Mouse (Mus musculus): ENCODE results near the gene Tnip3.
A peak's percentile ranks its signal among the peaks of the same experiment; 100 is the strongest.

Tnip3 gene

GRCm38 (mm10) chr6:65525192-65525591, at the start of gene Tnip3:
Gene Tnip3, plus strand, starts transcription at chr6:65525313.
- DNase-seq: no peak

- DNase-seq: no peak
Observed at GRCm38 (mm10) chr6:65498786-65499185, 26.3 kb upstream of the Tnip3 start.

- DNase-seq: peak; percentile 76
Observed at GRCm38 (mm10) chr6:65510051-65510669, 15.0 kb upstream of the Tnip3 start.

GRCm38 (mm10) chr6:65513813-65514212, 11.3 kb upstream of the Tnip3 start:
- DNase-seq: no peak

- no peak for DNase-seq
Observed at GRCm38 (mm10) chr6:65516759-65517158, 8.4 kb upstream of the Tnip3 start.

GRCm38 (mm10) chr6:65520821-65521220, 4.3 kb upstream of the Tnip3 start:
- DNase-seq: no peak

- DNase-seq: no peak
Observed at GRCm38 (mm10) chr6:65527892-65528291, 2.8 kb downstream of the Tnip3 start.

GRCm38 (mm10) chr6:65531232-65531848, 6.2 kb downstream of the Tnip3 start:
- no peak for DNase-seq

- no peak for DNase-seq
Observed at GRCm38 (mm10) chr6:65533687-65534086, 8.6 kb downstream of the Tnip3 start.

- no peak for DNase-seq
Observed at GRCm38 (mm10) chr6:65537327-65537884, 12.3 kb downstream of the Tnip3 start.

- DNase-seq: no peak
Observed at GRCm38 (mm10) chr6:65538022-65538652, 13.0 kb downstream of the Tnip3 start.

GRCm38 (mm10) chr6:65538921-65539320, 13.8 kb downstream of the Tnip3 start:
- no peak for DNase-seq

- no peak for DNase-seq
Observed at GRCm38 (mm10) chr6:65540138-65540537, 15.0 kb downstream of the Tnip3 start.

- DNase-seq: no peak
Observed at GRCm38 (mm10) chr6:65541094-65541493, 16.0 kb downstream of the Tnip3 start.

- DNase-seq: no peak
Observed at GRCm38 (mm10) chr6:65542391-65542790, 17.3 kb downstream of the Tnip3 start.

- DNase-seq: no peak
Observed at GRCm38 (mm10) chr6:65542913-65543312, 17.8 kb downstream of the Tnip3 start.

- no peak for DNase-seq
Observed at GRCm38 (mm10) chr6:65563887-65564656, 39.0 kb downstream of the Tnip3 start.

GRCm38 (mm10) chr6:65564657-65565039, 39.5 kb downstream of the Tnip3 start:
- DNase-seq: no peak

GRCm38 (mm10) chr6:65569741-65570140, 44.6 kb downstream of the Tnip3 start:
- peak; percentile 72 for DNase-seq

- DNase-seq: no peak
Observed at GRCm38 (mm10) chr6:65578151-65578973, 53.2 kb downstream of the Tnip3 start.

GRCm38 (mm10) chr6:65583029-65583428, 57.9 kb downstream of the Tnip3 start:
- DNase-seq: no peak

- no peak for DNase-seq
Observed at GRCm38 (mm10) chr6:65584870-65585332, 59.8 kb downstream of the Tnip3 start.

Data from thymus, postnatal 14 days (tissue).